In the genomic region with DNA sequence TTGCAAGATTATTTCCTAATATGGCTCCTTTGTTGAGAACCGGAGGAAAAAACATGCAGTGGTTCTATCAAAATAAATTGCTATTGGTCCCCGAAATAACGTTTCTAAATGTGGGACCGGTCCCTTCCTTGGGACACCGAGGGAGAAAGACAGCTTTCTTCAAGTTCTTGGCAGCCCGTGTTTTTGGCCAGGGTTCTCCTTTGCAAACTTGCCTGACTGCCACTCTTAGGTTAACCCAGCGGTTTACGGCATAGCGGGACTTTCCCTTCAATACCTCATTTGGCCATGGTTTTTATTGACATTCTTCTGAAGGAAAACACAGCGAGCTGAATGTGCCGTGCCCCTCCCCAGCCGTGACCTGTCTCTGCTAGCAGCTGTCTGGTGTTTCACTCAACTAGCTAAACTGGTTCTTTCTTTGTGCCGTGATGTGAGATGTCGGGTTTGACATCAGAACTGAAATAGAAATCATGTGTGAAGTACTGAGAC, we compare ENCODE assay signal across 9 mouse cellular contexts.
DNase-seq lines count a peak whose midpoint lies in the region; ATAC-seq and TF ChIP-seq lines count a peak whose summit lies in the region.
"Had no signal": no experiment of that assay in that cellular context is flagged by ENCODE, and none has a peak within 500 bp of the region (broad histone marks: within the 10 kb centered on the region; RNA-seq: fewer than 3 reads in every experiment).

No protein-coding gene starts in this region.

- DNase-seq in cerebellum, postnatal 10 days = peak; percentile 40 to 56
- no peak for DNase-seq in cerebellum, adult 9-11 months
- DNase-seq in forelimb bud, embryonic 11.5 days (ENCODE audit: low read depth, low spot score) = peak; percentile 70
- peak; percentile 57 for DNase-seq in hindbrain, embryonic 14.5 days (ENCODE audit: low spot score)

- no peak for TF ChIP-seq POLR2A in bone marrow, adult 2 months (IDR thresholded peaks at IDR 0.05; ENCODE audit: borderline replicate concordance, control insufficient read depth, low read depth, low read length)

- no peak for ATAC-seq in hindbrain, embryonic 14.5 days (ENCODE audit: low FRiP score)
- ATAC-seq in limb, embryonic 12.5 days (ENCODE audit: insufficient number of reproducible peaks, insufficient read depth, low FRiP score, low TSS enrichment, low read depth) = peak; percentile 29; the same call in 1 of the 2 replicates
- ATAC-seq in midbrain, embryonic 12.5 days (ENCODE audit: low FRiP score, low read depth) = 0 out of 2 replicates have a peak, but pooled peaks have one; percentile 24
- ATAC-seq in stomach, embryonic 14.5 days (ENCODE audit: insufficient number of reproducible peaks, insufficient read depth, low FRiP score, low read depth) = peak; percentile 66

- no peaks in the 10 kb centered on the region for H3K27me3 ChIP-seq in hindbrain, embryonic 14.5 days (ENCODE audit: control insufficient read depth, insufficient read depth, low read length)
- H3K27me3 ChIP-seq in limb, embryonic 12.5 days = no peaks in the 10 kb centered on the region
- H3K27me3 ChIP-seq in midbrain, embryonic 12.5 days = peaks cover 13% of the 10 kb centered on the region; the same call in 1 of the 2 replicates
- H3K27me3 ChIP-seq in stomach, embryonic 14.5 days (ENCODE audit: control insufficient read depth, insufficient read depth, low read length) = no peaks in the 10 kb centered on the region

- H3K9ac ChIP-seq in hindbrain, embryonic 14.5 days = peak overlapping the region; percentile 77
- H3K9ac ChIP-seq in limb, embryonic 12.5 days (replicated peaks) = peak overlapping the region; percentile 87
- H3K9ac ChIP-seq in midbrain, embryonic 12.5 days (replicated peaks) = peak overlapping the region; percentile 80
- H3K9ac ChIP-seq in stomach, embryonic 14.5 days (replicated peaks; ENCODE audit: low read depth, low read length) = peak overlapping the region; percentile 80

- H3K4me2 ChIP-seq in hindbrain, embryonic 14.5 days (replicated peaks) = peak overlapping the region; percentile 85
- H3K4me2 ChIP-seq in limb, embryonic 12.5 days = peak overlapping the region; percentile 89
- peak overlapping the region; percentile 96 for H3K4me2 ChIP-seq in midbrain, embryonic 12.5 days (replicated peaks)
- peak overlapping the region; percentile 91 for H3K4me2 ChIP-seq in stomach, embryonic 14.5 days (replicated peaks; ENCODE audit: low read depth, low read length)

- H3K27ac ChIP-seq in bone marrow, adult 2 months (ENCODE audit: control insufficient read depth, insufficient read depth, low read depth, low read length, poor library complexity) = no peak overlapping the region
- peak overlapping the region; percentile 92 for H3K27ac ChIP-seq in hindbrain, embryonic 14.5 days
- peak overlapping the region; percentile 94 for H3K27ac ChIP-seq in limb, embryonic 12.5 days
- H3K27ac ChIP-seq in midbrain, embryonic 12.5 days (replicated peaks) = peak overlapping the region; percentile 87
- peak overlapping the region; percentile 94 for H3K27ac ChIP-seq in stomach, embryonic 14.5 days (ENCODE audit: low read length)

- H3K36me3 ChIP-seq in hindbrain, embryonic 14.5 days (replicated peaks; ENCODE audit: control insufficient read depth, insufficient read depth) = no peaks in the 10 kb centered on the region
- peaks cover under 1% of the 10 kb centered on the region; the same call in 1 of the 2 replicates for H3K36me3 ChIP-seq in limb, embryonic 12.5 days
- no peaks in the 10 kb centered on the region for H3K36me3 ChIP-seq in midbrain, embryonic 12.5 days
- no peaks in the 10 kb centered on the region for H3K36me3 ChIP-seq in stomach, embryonic 14.5 days (ENCODE audit: control insufficient read depth, insufficient read depth, low read length)
- H3K36me3 ChIP-seq: G1E had no signal

- H3K9me3 ChIP-seq in hindbrain, embryonic 14.5 days (ENCODE audit: control insufficient read depth, low read length) = no peaks in the 10 kb centered on the region
- H3K9me3 ChIP-seq in limb, embryonic 12.5 days = no peaks in the 10 kb centered on the region
- no peaks in the 10 kb centered on the region for H3K9me3 ChIP-seq in midbrain, embryonic 12.5 days
- no peaks in the 10 kb centered on the region for H3K9me3 ChIP-seq in stomach, embryonic 14.5 days (ENCODE audit: control insufficient read depth, low read depth, low read length)

- 0% methylated on average over 14 of the region's 14 CpGs for WGBS in bone marrow, adult 2 months
- WGBS in hindbrain, embryonic 14.5 days = under 1% methylated on average over 14 of the region's 14 CpGs
- WGBS in limb, embryonic 12.5 days = under 1% methylated on average over 14 of the region's 14 CpGs
- under 1% methylated on average over 14 of the region's 14 CpGs for WGBS in midbrain, embryonic 12.5 days
- whole genome bisulfite sequencing in stomach, embryonic 14.5 days = under 1% methylated on average over 14 of the region's 14 CpGs

- TF ChIP-seq CTCF in bone marrow, adult 2 months (IDR thresholded peaks at IDR 0.05; ENCODE audit: control insufficient read depth, insufficient read depth, low read length) = no peak

- H3K4me3 ChIP-seq in bone marrow, adult 2 months (replicated peaks; ENCODE audit: control insufficient read depth, low read depth, low read length) = peak overlapping the region; percentile 61
- H3K4me3 ChIP-seq in hindbrain, embryonic 14.5 days (replicated peaks; ENCODE audit: low read length) = peak overlapping the region; percentile 67
- peak overlapping the region; percentile 78 for H3K4me3 ChIP-seq in limb, embryonic 12.5 days (replicated peaks)
- H3K4me3 ChIP-seq in midbrain, embryonic 12.5 days = peak overlapping the region; percentile 71
- H3K4me3 ChIP-seq in stomach, embryonic 14.5 days (ENCODE audit: low read depth, low read length) = peak overlapping the region; percentile 56

- H3K4me1 ChIP-seq in bone marrow, adult 2 months (ENCODE audit: control insufficient read depth, insufficient read depth, low read length) = no peaks in the 10 kb centered on the region; the same call in 1 of the 2 replicates
- H3K4me1 ChIP-seq in hindbrain, embryonic 14.5 days (replicated peaks; ENCODE audit: control insufficient read depth, insufficient read depth, low read length) = peaks cover 40% of the 10 kb centered on the region
- H3K4me1 ChIP-seq in limb, embryonic 12.5 days (replicated peaks) = peaks cover 29% of the 10 kb centered on the region
- peaks cover 9% of the 10 kb centered on the region; the same call in 1 of the 2 replicates for H3K4me1 ChIP-seq in midbrain, embryonic 12.5 days
- peaks cover 16% of the 10 kb centered on the region; the same call in 1 of the 2 replicates for H3K4me1 ChIP-seq in stomach, embryonic 14.5 days (ENCODE audit: control insufficient read depth, insufficient read depth, low read length)
